Mouse (Mus musculus): ENCODE results near the gene Serhl. TPM values are rescaled to one million over a fixed set of nuclear protein-coding genes. Genes with fewer than 3 reads are reported as not detected.
A peak's percentile ranks its signal among the peaks of the same experiment; 100 is the strongest.

Gene Serhl
- total and polyA plus RNA-seq, 3 experiments: 52.0 to 123 (median 59.5) TPM

- Histone ChIP-seq H3K36me3 (replicated peaks in 1 of 2; ENCODE audit: control insufficient read depth in 1 of 2, insufficient read depth in 1 of 2, low read length in 1 of 2) (peaks cover 24 to 77% of the 10 kb centered on the region in 2 experiments), H3K27me3 (replicated peaks) (no peaks in the 10 kb centered on the region), H3K9me3 (replicated peaks; ENCODE audit: low read length) (no peaks in the 10 kb centered on the region), H3K9ac (ENCODE audit: insufficient read depth, low read depth) (no peak overlapping the region), H3K4me1 (ENCODE audit: control insufficient read depth in 1 of 2, insufficient read depth in 2 of 2) (peaks cover 17 to 59% of the 10 kb centered on the region in 2 experiments), H3K4me2 (ENCODE audit: insufficient read depth, low read depth, poor library complexity, severe bottlenecking) (no peak overlapping the region), H3K4me3 (replicated peaks in 1 of 3; ENCODE audit: low read depth in 2 of 3, low read length in 2 of 3, poor library complexity in 1 of 3) (no peak overlapping the region), H3K79me2 (replicated peaks; ENCODE audit: control insufficient read depth, extremely low read depth, insufficient read depth, poor library complexity, severe bottlenecking) (peaks cover 96% of the 10 kb centered on the region), H3K27ac (ENCODE audit: insufficient read depth, low read depth) (no peak overlapping the region)
- DNase-seq (ENCODE audit: extremely low read depth): no peak
- in situ Hi-C loops (cut with MboI; ENCODE audit: low pct_ligation_motif_present, low pct_unique_long_range_greater_than_20kb, low sequenced_read_pairs): no loop called here
- dilution Hi-C loops (cut with MboI; ENCODE audit: extremely low pct_ligation_motif_present, extremely low pct_unique_long_range_greater_than_20kb, low sequenced_read_pairs): no loop called here
- TF ChIP-seq SIN3A (IDR thresholded peaks at IDR 0.05; ENCODE audit: low read length) (no peak), NELFE (IDR thresholded peaks at IDR 0.05; ENCODE audit: low read depth, low read length) (no peak), SMC3 (IDR thresholded peaks at IDR 0.05; ENCODE audit: low read depth, low read length) (no peak), POLR2AphosphoS2 (IDR thresholded peaks at IDR 0.05; ENCODE audit: low read depth, low read length) (no peak), ZC3H11A (IDR thresholded peaks at IDR 0.05; ENCODE audit: low read depth, low read length) (no peak), MEF2A (IDR thresholded peaks at IDR 0.05; ENCODE audit: borderline replicate concordance, low read depth, low read length) (no peak), ZKSCAN1 (IDR thresholded peaks at IDR 0.05; ENCODE audit: borderline replicate concordance, low read depth, low read length) (no peak), GABPA (IDR thresholded peaks at IDR 0.05; ENCODE audit: insufficient replicate concordance, low read depth, low read length) (no peak), JUN (IDR thresholded peaks at IDR 0.05; ENCODE audit: insufficient read depth, low read depth, low read length) (no peak), USF1 (IDR thresholded peaks at IDR 0.05; ENCODE audit: low read depth, low read length) (no peak), MAZ (IDR thresholded peaks at IDR 0.05; ENCODE audit: low read depth, low read length) (no peak), MYC (IDR thresholded peaks at IDR 0.05; ENCODE audit: low read depth, low read length) (no peak), MAX (IDR thresholded peaks at IDR 0.05; ENCODE audit: low read length) (no peak), PAX5 (IDR thresholded peaks at IDR 0.05; ENCODE audit: low read length) (no peak), EP300 (IDR thresholded peaks at IDR 0.05; ENCODE audit: low read length) (no peak)
Measured at GRCm38 (mm10) chr15:83142861-83143260, 53.6 kb downstream of the Serhl start.

- in situ Hi-C loops (cut with MboI; ENCODE audit: low pct_ligation_motif_present, low pct_unique_long_range_greater_than_20kb, low sequenced_read_pairs): no loop called here
- Histone ChIP-seq H3K4me3 (replicated peaks in 1 of 3; ENCODE audit: low read depth in 2 of 3, low read length in 2 of 3, poor library complexity in 1 of 3) (no peak overlapping the region), H3K9ac (ENCODE audit: insufficient read depth, low read depth) (no peak overlapping the region), H3K4me1 (ENCODE audit: control insufficient read depth in 1 of 2, insufficient read depth in 2 of 2) (peaks cover 19 to 66% of the 10 kb centered on the region in 2 experiments), H3K4me2 (ENCODE audit: insufficient read depth, low read depth, poor library complexity, severe bottlenecking) (no peak overlapping the region), H3K79me2 (replicated peaks; ENCODE audit: control insufficient read depth, extremely low read depth, insufficient read depth, poor library complexity, severe bottlenecking) (peaks cover 81% of the 10 kb centered on the region), H3K27me3 (replicated peaks) (no peaks in the 10 kb centered on the region), H3K27ac (ENCODE audit: insufficient read depth, low read depth) (no peak overlapping the region), H3K36me3 (replicated peaks in 1 of 2; ENCODE audit: control insufficient read depth in 1 of 2, insufficient read depth in 1 of 2, low read length in 1 of 2) (peaks cover 14 to 60% of the 10 kb centered on the region in 2 experiments), H3K9me3 (replicated peaks; ENCODE audit: low read length) (no peaks in the 10 kb centered on the region)
- TF ChIP-seq ELF1 (IDR thresholded peaks at IDR 0.05; ENCODE audit: low read depth, low read length): peak; percentile 13; the same call in 1 of the 2 replicates
- TF ChIP-seq MAZ (IDR thresholded peaks at IDR 0.05; ENCODE audit: low read depth, low read length): no peak
- DNase-seq (ENCODE audit: extremely low read depth): peak; percentile 31
- dilution Hi-C loops (cut with MboI; ENCODE audit: extremely low pct_ligation_motif_present, extremely low pct_unique_long_range_greater_than_20kb, low sequenced_read_pairs): no loop called here
Measured at GRCm38 (mm10) chr15:83145541-83145940, 56.2 kb downstream of the Serhl start.

All from CH12.LX (cell line).